Mouse (Mus musculus) hindbrain, embryonic 16.5 days (tissue): ENCODE data around the gene Il1r1. TPM values are rescaled to one million over a fixed set of nuclear protein-coding genes. Genes with fewer than 3 reads are reported as not detected.

Experiments used
- ATAC-seq: fragments of 200-750 bp; cut with Nextera tagmentation; 2 replicates; pipeline ENCODE4 v1.8.0; 2017; ENCODE audit warnings: moderate TSS enrichment, moderate library complexity
- H3K27ac ChIP-seq: fragments of 300-500 bp; sonication (generic); 2 replicates; pipeline ENCODE4 v1.5.1; 2014; ENCODE audit warnings: low read depth, mild to moderate bottlenecking, control low read depth, low read length, moderate library complexity
- H3K27me3 ChIP-seq: fragments of 300-500 bp; sonication (generic); replicated peaks from 2 replicates; pipeline ENCODE4 v1.6.1; 2014; ENCODE audit warnings: low read length; ENCODE audit not compliant: control insufficient read depth, insufficient read depth
- H3K36me3 ChIP-seq: fragments of 300-500 bp; sonication (generic); 2 replicates; pipeline ENCODE4 v1.6.1; 2014; ENCODE audit warnings: mild to moderate bottlenecking, low read length, moderate library complexity, mixed read lengths; ENCODE audit not compliant: control insufficient read depth, insufficient read depth
- H3K4me1 ChIP-seq: fragments of 300-500 bp; sonication (generic); 2 replicates; pipeline ENCODE4 v1.6.1; 2014; ENCODE audit warnings: low read depth, low read length; ENCODE audit not compliant: control insufficient read depth, insufficient read depth
- H3K4me2 ChIP-seq: fragments of 300-500 bp; sonication (generic); 2 replicates; pipeline ENCODE4 v1.6.1; 2014; ENCODE audit warnings: mild to moderate bottlenecking, low read length, control low read depth, moderate library complexity
- H3K4me3 ChIP-seq: fragments of 300-500 bp; sonication (generic); 2 replicates; pipeline ENCODE4 v1.5.1; 2014; ENCODE audit warnings: mild to moderate bottlenecking, low read length, control low read depth, moderate library complexity
- H3K9ac ChIP-seq: fragments of 300-500 bp; sonication (generic); 2 replicates; pipeline ENCODE4 v1.6.1; 2014; ENCODE audit warnings: low read depth, mild to moderate bottlenecking, control low read depth, low read length, moderate library complexity
- H3K9me3 ChIP-seq: fragments of 300-500 bp; sonication (generic); 2 replicates; pipeline ENCODE4 v1.6.1; 2014; ENCODE audit warnings: mild to moderate bottlenecking, low read length, moderate library complexity; ENCODE audit not compliant: control insufficient read depth
- WGBS: fragments of 180-500 bp; shearing (Covaris S2); extraction: QIAGEN DNeasy Blood & Tissue Kit; methylation state at CpG from one replicate; pipeline ENCODE4 v1.1.7; 2014; 5-methylcytosine and 5-hydroxymethylcytosine counted together
- polyA plus RNA-seq: library from polyadenylated mRNA; unstranded; fragments of >200 nt; fragmentation: Nextera tagmentation; extraction: Ambion mirVana; gene quantifications from 2 replicates; pipeline ENCODE4 v1.2.1, GENCODE M21; 2015

Il1r1 gene
- polyA plus RNA-seq, 1 experiment from 2014 or later, result 0.75 TPM

GRCm38 (mm10) chr1:40236694-40237093, 11.8 kb downstream of the Il1r1 start:
- no peak overlapping the region for H3K4me3 ChIP-seq
- no peaks in the 10 kb centered on the region for H3K9me3 ChIP-seq
- H3K4me2 ChIP-seq, result no peak overlapping the region
- no peak overlapping the region for H3K27ac ChIP-seq
- H3K4me1 ChIP-seq, result no peaks in the 10 kb centered on the region
- H3K9ac ChIP-seq, result no peak overlapping the region
- no peaks in the 10 kb centered on the region for H3K27me3 ChIP-seq
- H3K36me3 ChIP-seq, result no peaks in the 10 kb centered on the region
- WGBS, result 57% methylated on average over 6 of the region's 6 CpGs
- 0 out of 2 replicates have a peak, but pooled peaks have one; percentile 20 for ATAC-seq

GRCm38 (mm10) chr1:40237094-40237493, 12.2 kb downstream of the Il1r1 start:
- Histone ChIP-seq H3K27me3 (no peaks in the 10 kb centered on the region), H3K36me3 (no peaks in the 10 kb centered on the region), H3K4me3 (no peak overlapping the region), H3K27ac (no peak overlapping the region), H3K9me3 (no peaks in the 10 kb centered on the region), H3K4me1 (no peaks in the 10 kb centered on the region), H3K4me2 (no peak overlapping the region), H3K9ac (no peak overlapping the region)
- ATAC-seq, result no peak
- 77% methylated on average over 6 of the region's 6 CpGs for WGBS

- Histone ChIP-seq H3K4me2 (no peak overlapping the region), H3K27ac (no peak overlapping the region), H3K4me3 (no peak overlapping the region), H3K4me1 (no peaks in the 10 kb centered on the region), H3K36me3 (no peaks in the 10 kb centered on the region), H3K27me3 (no peaks in the 10 kb centered on the region), H3K9ac (no peak overlapping the region), H3K9me3 (no peaks in the 10 kb centered on the region)
- WGBS, result 76% methylated on average over 9 of the region's 9 CpGs
- no peak for ATAC-seq
Observed at GRCm38 (mm10) chr1:40240353-40241092, 15.6 kb downstream of the Il1r1 start.

- Histone ChIP-seq H3K4me3 (no peak overlapping the region), H3K27ac (no peak overlapping the region), H3K9me3 (no peaks in the 10 kb centered on the region), H3K9ac (no peak overlapping the region), H3K4me2 (no peak overlapping the region), H3K36me3 (no peaks in the 10 kb centered on the region), H3K27me3 (no peaks in the 10 kb centered on the region), H3K4me1 (no peaks in the 10 kb centered on the region)
- WGBS, result 81% methylated on average over 1 of the region's 1 CpGs
- no peak for ATAC-seq
Observed at GRCm38 (mm10) chr1:40242717-40243116, 17.8 kb downstream of the Il1r1 start.

- no peak for ATAC-seq
- 89% methylated on average over 3 of the region's 3 CpGs for WGBS
Observed at GRCm38 (mm10) chr1:40243561-40243998, 18.7 kb downstream of the Il1r1 start.

GRCm38 (mm10) chr1:40250425-40250824, 25.5 kb downstream of the Il1r1 start:
- H3K4me3 ChIP-seq, result no peak overlapping the region
- no peak for ATAC-seq
- 82% methylated on average over 4 of the region's 4 CpGs for WGBS
- no peak overlapping the region for H3K4me2 ChIP-seq
- H3K36me3 ChIP-seq, result no peaks in the 10 kb centered on the region
- H3K27ac ChIP-seq, result no peak overlapping the region
- H3K9ac ChIP-seq, result no peak overlapping the region
- H3K27me3 ChIP-seq, result no peaks in the 10 kb centered on the region
- H3K9me3 ChIP-seq, result no peaks in the 10 kb centered on the region
- no peaks in the 10 kb centered on the region for H3K4me1 ChIP-seq

More at GRCm38 (mm10) chr1:40243561-40243998, 18.7 kb downstream of the Il1r1 start:
- Histone ChIP-seq H3K9me3 (no peaks in the 10 kb centered on the region), H3K4me2 (no peak overlapping the region), H3K4me3 (no peak overlapping the region), H3K27me3 (no peaks in the 10 kb centered on the region), H3K27ac (no peak overlapping the region), H3K4me1 (no peaks in the 10 kb centered on the region), H3K9ac (no peak overlapping the region), H3K36me3 (no peaks in the 10 kb centered on the region)

- H3K4me1 ChIP-seq, result no peaks in the 10 kb centered on the region
- no peaks in the 10 kb centered on the region for H3K27me3 ChIP-seq
- no peak overlapping the region for H3K4me2 ChIP-seq
- no peak for ATAC-seq
- H3K36me3 ChIP-seq, result no peaks in the 10 kb centered on the region
- H3K4me3 ChIP-seq, result no peak overlapping the region
- 85% methylated on average over 6 of the region's 6 CpGs for WGBS
- no peak overlapping the region for H3K9ac ChIP-seq
- H3K27ac ChIP-seq, result no peak overlapping the region
- no peaks in the 10 kb centered on the region for H3K9me3 ChIP-seq
Observed at GRCm38 (mm10) chr1:40252507-40252906, 27.6 kb downstream of the Il1r1 start.

GRCm38 (mm10) chr1:40253940-40254339, 29.1 kb downstream of the Il1r1 start:
- no peak overlapping the region for H3K9ac ChIP-seq
- H3K9me3 ChIP-seq, result no peaks in the 10 kb centered on the region
- WGBS, result 85% methylated on average over 5 of the region's 5 CpGs
- no peak overlapping the region for H3K4me2 ChIP-seq
- H3K4me3 ChIP-seq, result no peak overlapping the region
- H3K36me3 ChIP-seq, result no peaks in the 10 kb centered on the region
- ATAC-seq, result no peak
- H3K27me3 ChIP-seq, result no peaks in the 10 kb centered on the region
- H3K27ac ChIP-seq, result no peak overlapping the region
- no peaks in the 10 kb centered on the region for H3K4me1 ChIP-seq

- Histone ChIP-seq H3K36me3 (no peaks in the 10 kb centered on the region), H3K4me2 (no peak overlapping the region), H3K4me1 (no peaks in the 10 kb centered on the region), H3K4me3 (no peak overlapping the region), H3K9me3 (no peaks in the 10 kb centered on the region), H3K9ac (no peak overlapping the region), H3K27ac (no peak overlapping the region), H3K27me3 (no peaks in the 10 kb centered on the region)
- no peak for ATAC-seq
- 71% methylated on average over 3 of the region's 3 CpGs for WGBS
Observed at GRCm38 (mm10) chr1:40254347-40255057, 29.6 kb downstream of the Il1r1 start.
